Mouse (Mus musculus) lung, postnatal 25 days (tissue): Measurements from ENCODE around the gene Hsf2bp.

Experiments
- DNase-seq: peaks from one replicate; pipeline ENCODE4 v3.0.0; 2022; ENCODE audit warnings: low spot score

The Hsf2bp gene

DNA sequence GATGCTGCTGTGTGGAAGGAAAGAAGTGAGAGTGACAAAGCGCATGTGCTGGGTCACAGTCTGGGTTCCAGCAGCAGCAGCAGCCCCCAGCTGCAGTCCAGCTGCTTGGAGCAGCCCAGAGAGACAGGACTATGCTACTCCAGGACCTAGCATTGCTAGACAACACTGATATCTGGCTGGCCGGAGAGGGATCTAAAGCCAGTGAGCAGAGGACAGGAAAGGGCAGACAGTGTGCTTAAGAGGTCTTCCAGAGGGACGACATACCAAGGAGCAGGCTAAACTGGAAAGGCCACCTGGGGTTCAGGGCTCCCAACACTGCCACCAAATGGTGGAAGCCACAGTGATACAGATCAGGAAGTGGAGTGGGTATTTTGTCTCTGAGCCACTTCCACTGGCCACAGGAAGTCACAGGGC lies 99.0 kb downstream of the Hsf2bp start:
- peak; percentile 90 for DNase-seq

DNA sequence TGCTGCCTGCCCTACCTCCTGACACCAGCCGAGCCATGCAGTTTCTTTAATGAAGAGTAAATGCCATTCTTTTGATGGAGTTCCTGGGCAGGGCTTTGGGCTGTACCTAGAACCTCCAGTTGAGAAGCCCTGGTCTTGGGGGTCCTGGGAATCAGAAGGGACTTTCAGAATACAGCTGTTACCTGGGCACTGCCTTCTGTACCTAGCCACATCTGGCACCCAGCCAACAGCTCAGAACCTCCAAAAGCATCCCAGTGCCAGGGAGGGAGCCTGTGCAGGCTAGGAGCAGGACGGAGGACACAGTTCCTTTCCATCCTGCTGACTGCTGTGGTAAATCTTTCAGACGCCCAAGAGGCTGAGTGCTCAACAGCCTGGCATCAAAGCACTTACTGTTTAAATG lies 100.3 kb downstream of the Hsf2bp start:
- DNase-seq: no peak

DNA sequence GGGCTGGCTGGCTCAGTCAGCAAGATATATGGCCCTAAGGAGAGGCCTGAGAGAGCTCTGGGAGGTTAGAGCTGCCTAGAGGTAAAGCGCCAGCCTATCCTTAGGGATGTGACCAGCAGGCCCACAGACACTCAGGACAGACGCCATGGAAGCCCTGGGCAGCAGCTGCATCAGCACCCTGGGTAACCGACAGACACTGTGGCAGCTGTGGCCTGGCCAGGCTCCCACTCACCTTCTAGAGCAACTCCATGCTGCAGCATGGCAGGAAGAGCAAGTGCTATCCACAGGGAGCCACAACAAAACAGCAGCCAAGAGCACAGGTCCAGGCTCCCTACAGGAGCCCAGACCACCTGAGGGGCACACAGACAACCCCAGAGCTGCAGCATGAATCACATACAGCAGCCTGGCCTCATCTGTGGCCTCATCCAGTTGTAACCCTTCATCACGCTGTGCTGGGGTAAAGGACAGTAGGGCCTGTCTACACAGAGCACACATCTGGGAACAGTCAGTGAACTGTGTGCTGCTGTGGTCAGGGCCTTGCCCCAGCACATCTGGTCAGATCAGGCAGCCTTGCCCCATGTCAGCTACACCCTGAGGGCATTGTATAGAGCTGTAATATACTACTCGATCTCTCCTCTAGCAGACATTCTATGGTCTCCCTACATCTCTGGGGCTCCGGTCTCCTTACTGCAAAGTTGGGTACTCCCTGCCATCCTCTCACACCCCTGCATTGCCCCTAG lies 100.9 kb downstream of the Hsf2bp start:
- DNase-seq: no peak

DNA sequence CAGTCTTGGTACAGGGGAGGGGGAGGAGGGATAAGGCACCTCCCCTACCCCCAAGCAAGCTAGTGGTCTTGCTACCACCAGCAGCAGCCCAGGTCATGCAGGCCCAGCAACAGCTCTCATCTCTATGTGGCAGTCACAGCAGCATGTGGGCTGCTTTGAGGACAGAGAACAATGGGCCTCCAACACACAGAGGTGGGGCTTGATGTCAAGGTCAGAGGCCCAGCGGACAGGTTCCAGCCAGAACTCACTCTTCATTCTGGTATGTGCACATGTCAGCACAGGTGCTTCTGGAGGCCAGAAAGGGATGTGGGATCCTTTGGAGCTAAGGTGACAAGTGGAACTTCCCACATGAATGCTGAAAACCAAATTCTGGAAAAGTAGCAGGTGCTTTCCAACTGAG lies 102.2 kb downstream of the Hsf2bp start:
- no peak for DNase-seq

DNA sequence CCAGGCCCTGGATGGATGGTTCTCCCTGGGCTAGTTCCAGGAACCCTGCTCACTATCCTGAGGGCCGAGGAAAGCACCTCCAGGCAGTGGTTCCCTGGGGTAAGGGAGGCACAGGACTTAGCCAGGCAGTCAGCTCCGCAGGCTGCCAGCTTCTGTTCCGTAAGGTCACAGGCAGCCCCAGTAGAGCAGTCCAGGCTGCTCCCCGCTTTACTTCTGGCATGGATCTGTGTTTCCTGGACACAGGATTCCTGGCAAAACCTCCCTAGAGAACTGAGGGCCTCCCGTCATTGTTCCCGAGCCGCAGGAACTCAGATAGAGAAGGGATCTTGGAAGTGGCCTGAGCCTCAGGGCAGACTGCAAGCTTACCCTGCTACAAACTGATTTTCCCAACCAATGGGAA lies 104.7 kb downstream of the Hsf2bp start:
- DNase-seq: peak; percentile 76

DNA sequence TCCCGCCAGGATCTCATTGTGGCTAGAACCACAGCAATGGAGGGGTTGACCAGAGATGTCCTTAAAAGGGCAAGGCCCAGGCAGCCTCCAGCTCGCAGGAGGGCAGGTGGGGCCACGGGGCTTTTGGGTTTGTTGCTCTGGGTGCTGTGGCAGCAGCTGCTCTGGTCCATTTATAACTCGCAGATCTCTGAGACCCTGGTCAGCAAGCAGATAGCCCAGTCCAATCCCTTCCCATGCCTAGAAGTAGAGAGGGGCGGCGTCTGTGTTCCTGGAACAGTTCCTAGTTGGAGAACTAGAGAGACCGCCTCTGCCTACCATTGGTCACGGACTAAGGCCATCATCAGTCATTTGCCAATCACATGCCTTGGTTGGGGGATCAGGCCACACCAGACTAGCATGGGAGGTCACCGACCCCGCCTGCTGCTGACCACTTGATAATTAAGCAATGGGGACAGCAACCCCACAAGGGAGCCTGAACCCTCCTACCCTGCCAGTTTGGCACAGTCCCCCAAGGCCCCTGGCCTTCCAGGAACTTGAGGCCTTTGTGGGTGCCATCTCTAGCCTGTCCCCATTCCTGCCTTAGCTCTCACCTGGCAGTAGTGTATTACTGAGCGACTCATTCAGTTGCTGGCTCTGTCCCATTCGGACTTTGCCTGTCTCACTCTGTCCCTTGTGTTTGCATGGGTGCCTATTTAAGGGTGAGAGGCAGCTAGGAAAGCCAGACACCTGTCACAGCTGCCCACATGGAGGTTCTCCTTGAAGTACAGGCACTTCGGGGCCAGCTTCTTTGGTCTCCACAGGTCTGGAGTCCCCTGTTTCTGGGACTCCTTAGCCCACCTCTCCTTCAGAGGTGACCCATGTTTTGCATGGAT lies 106.1 kb downstream of the Hsf2bp start:
- no peak for DNase-seq

DNA sequence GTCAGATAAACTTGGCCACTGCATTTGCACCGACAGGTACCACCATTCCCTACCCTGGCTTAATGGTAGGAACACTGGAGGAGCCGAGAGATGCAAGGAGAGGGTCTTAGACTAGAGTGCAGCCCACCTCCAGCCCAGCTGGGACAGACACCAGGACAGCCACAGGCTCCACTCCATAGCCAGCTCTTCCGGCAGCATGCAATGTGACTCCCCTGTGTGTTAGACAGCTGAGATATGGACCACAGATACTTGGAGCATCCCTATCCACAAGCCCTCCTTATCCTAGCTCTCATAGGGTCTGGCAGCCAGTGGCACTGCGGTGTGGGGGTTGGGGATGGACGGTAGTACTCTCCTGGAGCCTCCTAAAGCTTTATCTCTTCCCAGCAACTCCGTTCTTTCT lies 107.1 kb downstream of the Hsf2bp start:
- DNase-seq: no peak

DNA sequence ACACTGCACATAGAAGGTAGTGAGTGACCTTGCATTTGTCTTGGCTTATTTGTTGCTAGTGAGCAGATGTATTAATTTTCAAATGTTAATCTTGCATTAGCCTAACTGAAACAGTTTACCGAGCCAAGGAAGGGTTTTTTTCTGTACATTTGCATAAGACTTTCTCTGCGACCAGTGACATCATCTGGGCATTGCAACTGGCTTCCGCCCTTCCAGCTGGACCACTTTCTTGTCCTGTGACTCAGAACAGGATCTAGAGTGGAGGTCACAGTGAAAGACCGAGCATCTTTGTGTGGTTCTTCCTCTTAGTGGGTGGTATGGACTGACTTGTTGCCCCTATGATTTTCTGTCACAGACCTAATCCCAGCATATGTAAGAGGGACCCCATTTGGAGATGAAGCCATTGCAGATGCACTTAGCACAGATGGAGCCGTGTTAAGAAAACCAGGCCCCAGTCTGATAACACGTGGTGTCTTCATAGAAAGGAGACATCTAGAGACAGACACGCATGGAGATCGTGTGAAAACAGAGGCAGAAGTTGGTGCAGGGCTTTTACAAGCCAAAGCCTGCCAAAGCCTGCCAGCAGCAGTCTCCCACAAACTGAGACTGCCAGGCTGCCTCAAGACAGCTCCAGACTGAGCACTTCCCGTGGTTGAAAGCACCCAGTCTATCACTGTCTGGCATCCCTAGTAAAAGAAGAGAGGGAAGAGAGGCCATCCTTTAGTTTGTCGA lies 108.1 kb downstream of the Hsf2bp start:
- no peak for DNase-seq

DNA sequence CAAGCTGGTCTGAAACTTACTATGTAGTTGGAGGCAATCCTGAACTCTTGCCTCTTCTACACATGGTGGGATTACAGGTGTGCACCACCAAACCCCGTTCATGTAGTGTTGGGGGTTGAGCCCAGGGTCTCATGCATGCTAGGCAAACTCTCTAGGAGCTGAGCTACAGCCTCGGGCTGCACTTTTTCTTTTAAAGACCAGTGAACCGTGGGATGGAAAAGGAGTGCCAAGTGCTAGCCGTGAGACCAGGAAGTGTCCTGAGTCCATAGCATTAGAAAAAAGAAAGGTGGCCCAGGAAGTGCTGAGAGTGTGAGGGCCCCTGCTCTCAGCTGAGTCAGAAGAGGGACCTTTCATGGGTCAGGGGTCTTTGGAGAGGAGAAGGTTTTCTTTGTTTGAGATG lies 111.9 kb downstream of the Hsf2bp start:
- DNase-seq: no peak

DNA sequence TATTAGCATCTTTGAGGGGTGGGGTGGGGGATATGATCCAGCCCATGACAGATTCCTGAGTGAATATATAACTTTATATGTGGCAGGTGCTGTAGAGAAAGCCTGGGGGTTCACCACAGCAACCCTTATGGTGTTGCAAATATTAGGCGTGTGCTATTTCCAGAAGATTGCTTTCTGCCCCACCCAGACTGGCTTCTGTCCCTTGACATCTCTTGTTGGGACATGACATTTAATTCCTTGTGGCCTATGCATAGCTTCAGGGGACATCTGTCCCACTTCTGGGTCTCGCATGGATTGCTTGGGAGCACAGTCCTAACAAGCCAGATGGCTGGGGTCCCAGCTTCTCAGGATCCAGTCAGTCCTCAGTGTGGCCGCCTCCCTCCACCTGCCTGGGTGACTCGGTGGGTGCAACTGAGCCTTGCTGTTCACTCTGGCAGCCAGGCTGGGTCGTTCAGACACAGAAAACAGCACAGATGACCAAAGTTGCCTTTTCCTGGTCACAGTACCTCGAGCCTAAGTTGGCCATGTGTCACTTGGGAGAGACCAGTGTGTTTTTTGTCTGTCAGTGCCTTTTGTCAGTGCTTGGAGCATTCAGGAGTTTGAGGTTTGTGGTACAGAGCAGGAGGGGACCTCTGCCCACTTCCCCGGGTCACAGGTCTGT lies 112.7 kb downstream of the Hsf2bp start:
- DNase-seq: no peak

DNA sequence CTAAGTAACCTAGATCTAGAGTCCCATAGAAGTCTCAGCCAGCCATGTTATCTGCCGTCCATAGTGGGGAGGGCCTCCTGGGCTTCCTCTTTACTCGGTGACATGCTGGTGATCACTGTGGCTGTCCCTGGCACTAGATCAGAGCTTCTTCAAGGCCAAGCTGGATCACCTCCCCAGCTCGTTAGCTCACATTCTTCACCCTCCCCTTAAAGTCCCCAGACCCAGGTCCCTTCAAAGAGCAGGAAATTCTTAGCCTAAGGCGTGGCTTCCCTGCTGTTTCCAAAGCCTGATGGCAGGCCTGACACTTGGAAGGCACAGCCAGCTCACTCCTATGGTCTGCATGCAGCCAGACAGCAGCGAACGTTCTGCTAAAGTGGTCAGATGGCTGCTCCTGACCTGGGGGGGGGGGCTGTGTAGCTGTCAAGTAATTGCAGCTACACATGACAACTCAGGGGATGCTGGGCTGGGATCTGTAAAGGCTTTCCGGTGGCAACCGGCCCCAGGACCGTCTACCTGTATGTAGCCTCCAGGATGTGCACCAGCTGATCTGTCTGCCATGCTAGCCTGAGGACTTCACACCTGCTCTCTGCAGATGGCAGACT lies 115.5 kb downstream of the Hsf2bp start:
- DNase-seq: no peak

DNA sequence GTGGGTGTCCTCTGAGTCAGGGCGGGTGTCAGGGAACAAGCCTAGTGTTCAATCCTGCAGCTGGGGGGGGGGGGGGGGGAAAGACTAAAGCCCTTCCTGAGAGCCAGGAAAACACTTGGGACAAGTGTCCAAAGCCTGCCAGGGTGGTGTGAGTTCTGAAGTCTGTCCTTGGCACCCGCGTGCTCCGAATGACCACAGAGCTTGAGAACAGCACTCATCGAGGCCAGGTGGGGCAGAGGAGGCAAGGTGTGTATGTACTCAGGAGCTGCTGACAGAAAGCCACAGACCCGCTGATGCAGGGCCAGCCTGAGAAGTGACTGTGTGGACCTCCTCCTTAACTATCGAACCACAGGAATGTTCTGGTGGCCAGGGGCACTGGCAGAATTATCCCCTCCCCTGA lies 116.5 kb downstream of the Hsf2bp start:
- peak; percentile 89 for DNase-seq

DNA sequence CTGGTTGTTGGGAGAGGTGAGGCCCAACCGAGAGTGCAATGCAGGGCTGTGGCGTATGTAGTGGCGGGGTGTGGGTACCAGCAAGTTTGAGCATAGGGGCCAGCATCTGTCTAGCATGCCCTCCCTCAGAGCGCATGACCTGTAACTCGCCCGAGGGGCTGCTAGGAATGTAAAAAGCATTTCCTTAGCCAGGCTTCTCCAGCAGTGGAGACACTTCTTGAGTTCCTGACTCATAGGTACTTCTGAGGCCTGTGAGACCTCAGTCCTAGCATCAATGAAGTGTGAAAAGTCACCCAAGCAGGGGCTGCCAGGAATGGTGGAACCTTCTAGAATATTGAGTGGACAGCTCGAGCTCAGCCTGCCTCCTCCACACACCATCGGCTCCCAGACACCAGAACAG lies 117.8 kb downstream of the Hsf2bp start:
- DNase-seq: no peak

DNA sequence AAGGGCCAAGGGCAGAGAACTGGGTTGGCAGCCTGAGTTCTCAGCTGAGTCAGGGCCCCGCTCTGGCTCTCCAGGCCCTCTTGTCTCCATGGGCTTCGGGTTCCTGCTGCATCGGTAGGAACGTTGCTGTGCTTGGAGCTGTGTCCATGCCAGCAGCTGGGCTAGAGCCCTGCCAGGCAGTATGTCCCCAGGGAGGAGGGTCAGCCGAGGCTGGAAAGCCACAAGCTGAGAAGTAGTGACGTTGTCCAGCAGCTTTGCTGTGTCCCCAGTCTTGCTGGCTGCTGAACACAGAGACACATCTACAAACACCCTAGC lies 119.7 kb downstream of the Hsf2bp start:
- DNase-seq: no peak

DNA sequence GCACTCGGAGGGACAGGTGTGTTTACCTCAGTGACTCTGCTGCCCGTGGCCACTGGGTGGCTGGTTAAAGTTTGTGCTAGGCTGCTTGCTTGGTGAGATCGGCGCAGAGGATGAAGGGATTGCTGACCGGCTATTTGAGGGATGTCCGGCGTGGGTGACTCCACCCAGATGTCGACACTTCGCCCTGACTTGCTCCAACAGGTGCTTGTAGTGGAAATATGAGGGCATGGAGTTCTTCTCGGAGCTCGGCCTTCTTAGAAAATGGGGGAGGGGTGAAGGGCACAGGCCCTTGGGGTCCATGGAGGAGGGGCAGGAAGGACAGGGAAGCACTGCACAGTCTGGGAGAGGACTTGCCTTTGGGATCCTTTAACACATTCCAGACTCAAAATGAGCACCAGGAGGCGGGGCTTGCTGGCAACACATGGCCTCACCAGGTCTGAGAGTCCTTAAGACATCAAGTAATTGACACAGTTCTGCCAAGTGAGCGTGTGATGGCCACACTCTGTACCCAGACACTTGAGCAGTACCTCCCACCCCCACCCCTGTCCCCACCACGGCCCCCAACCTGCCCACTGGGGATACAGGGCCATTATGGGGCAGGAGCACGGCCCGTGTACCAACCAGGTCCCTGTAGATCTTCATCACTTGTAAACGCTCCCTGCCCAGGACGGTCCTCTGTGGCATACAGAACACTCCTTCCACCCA lies 120.2 kb downstream of the Hsf2bp start:
- DNase-seq: peak; percentile 89

DNA sequence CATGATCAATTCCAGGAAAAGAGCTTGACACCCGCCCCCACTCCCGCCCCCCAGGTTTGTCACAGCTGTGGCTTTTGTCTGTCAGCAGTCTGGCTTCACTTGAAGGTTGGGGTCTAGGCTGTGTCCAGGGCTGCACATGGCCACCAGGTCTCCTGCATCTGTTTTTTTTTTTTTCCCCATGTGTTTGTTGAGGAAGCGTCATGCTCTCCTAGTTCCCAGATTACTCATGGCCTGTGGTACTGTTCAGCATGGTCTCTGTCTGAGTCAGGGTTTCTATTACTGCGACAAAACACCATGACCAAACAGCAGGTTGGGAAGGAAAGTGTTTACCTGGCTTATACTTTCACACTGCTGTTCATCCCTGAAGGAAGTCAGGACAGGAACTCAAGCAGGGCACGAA lies 121.8 kb downstream of the Hsf2bp start:
- no peak for DNase-seq

DNA sequence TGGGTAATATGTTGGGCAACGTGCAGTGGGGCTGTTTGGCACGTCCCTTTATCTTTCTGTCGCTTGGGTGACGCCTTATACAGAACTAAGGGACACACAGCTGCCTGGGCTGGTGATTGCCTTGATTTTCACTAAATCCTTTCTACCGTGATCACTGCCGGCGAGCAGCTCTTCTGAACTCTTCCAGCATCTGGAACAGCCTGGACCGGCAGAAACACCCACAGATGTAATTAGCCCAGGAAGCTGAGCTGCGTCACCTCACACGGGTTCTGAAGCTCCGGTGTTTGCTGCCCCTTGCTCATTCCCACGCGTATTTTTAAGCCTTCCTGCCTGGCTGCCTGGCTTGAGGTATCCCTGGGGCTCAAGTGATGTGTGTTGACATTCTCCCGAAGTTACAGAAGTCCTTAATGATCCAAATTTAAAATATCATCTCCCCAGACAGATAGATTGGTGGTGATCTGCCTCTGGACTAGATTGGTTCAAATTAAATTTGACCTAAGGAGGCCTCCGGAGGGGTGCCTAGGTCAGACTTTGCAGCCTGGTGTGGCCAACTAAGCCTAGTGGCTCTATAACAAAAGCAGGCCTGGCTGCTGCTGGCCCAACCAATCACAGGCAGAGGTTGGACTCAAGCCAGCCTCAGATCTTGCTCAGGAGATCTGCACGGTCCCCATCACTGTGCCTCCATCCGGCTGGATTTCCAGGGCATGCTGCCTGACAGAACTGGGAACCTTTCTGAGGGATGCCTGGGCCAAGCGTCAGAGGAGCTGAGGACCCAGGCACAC lies 123.1 kb downstream of the Hsf2bp start:
- no peak for DNase-seq

DNA sequence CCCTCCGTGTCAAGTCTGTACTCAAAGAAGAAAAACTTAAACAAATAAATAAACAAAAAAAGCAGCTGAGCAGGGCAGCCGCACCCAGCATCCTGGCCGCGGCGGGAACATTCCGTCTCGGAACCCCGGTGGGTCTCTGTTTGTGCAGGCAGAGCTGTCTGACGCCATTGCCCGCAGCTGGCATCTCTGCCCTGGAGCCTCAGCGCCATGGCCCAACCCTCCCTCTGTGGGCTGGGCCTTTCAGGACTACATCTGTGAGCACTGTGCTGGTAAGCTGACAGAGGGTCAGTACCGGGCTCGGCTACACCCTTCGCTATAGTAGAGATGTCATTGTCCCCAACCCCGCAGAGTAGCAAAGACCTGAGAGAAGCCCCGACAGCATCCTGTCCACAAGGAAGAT lies 123.8 kb downstream of the Hsf2bp start:
- DNase-seq: peak; percentile 90

DNA sequence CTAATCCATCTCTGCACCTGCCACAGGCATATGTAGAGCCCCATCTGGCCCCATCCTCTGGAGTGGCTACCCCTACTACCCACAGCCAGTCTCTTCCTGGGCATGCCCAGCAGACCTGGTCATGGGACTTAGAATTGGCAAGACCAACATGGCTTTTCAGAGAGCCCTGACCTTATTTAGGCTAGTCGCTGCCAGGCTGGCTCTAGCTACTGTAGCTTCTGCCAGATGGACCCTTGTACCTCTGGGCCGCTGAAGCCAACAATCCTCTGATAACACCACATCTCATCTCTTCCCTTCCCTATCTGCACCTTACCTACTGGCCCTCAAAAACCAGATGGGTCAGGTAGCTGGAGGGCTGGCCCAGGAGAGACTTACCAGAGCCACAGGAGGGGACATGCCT lies 127.2 kb downstream of the Hsf2bp start:
- no peak for DNase-seq

DNA sequence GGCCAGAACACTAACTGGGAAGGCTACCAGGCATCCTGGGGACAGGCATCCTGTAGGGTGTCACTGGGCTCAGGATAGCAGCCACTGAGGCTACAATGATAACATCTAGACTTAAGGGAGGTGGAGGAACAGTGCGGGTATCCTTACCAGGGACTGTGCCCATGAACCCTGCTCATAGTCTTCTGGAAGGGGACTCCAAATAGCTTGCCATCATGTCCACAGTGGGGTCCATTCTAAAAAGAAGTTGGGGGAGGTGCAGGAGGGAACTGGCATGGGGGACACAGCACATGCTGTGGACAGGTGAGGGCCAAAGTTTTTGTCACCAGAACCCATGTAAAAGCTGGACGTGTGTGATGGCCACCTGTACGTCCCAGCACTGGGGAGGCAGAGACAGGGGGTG lies 129.7 kb downstream of the Hsf2bp start:
- DNase-seq: no peak

DNA sequence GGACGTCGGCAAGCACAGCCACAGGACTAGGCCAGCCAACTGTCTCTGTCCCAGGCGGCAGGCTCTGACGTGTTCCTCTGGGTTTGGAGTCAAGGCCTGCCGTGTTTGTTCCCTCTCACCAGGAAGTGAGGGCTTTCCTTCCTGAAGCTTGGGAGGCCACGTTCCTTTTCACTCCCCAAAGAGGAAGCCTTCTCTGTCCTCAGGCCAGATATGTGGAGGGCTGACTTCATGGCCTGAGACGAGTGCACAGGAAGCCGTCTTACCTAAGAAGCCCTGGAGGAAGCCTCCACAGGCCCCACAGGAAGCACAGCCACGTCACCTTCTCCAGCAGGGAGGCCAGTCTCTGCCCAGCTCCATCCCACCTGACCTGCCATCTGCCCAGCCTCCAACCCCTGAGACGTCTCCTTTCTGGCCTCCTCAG lies 130.3 kb downstream of the Hsf2bp start:
- DNase-seq: peak; percentile 89
